Mouse (Mus musculus) small intestine, adult 2 months (tissue): Measurements from ENCODE around the gene Slc5a5. TPM values are rescaled to one million over a fixed set of nuclear protein-coding genes. Genes with fewer than 3 reads are reported as not detected.

Experiments
- H3K27ac ChIP-seq: fragments of 200-500 bp; 2 replicates; pipeline ENCODE4 v1.5.1; 2012; ENCODE audit warnings: low read depth, low read length, control low read depth, inconsistent platforms; ENCODE audit not compliant: insufficient read depth
- H3K27me3 ChIP-seq: fragments of 200-500 bp; 2 replicates; pipeline ENCODE4 v1.6.1; 2012; ENCODE audit warnings: mild to moderate bottlenecking, moderate library complexity, low read length, inconsistent platforms; ENCODE audit not compliant: control insufficient read depth, insufficient read depth
- H3K36me3 ChIP-seq: fragments of 200-500 bp; 2 replicates; pipeline ENCODE4 v1.6.1; 2012; ENCODE audit warnings: mild to moderate bottlenecking, low read length, control low read depth, inconsistent platforms; ENCODE audit not compliant: control insufficient read depth, insufficient read depth
- H3K4me1 ChIP-seq: fragments of 200-500 bp; 2 replicates; pipeline ENCODE4 v1.6.1; 2012; ENCODE audit warnings: low read length, inconsistent platforms, mixed read lengths; ENCODE audit not compliant: control insufficient read depth, insufficient read depth, insufficient read length
- H3K4me3 ChIP-seq: fragments of 200-500 bp; 2 replicates; pipeline ENCODE4 v1.5.1; 2012; ENCODE audit warnings: low read depth, mild to moderate bottlenecking, control low read depth, inconsistent platforms, low read length, moderate library complexity
- CTCF ChIP-seq: fragments of 200-500 bp; IDR thresholded peaks from 2 replicates; pipeline ENCODE4 v1.5.1; 2012; ENCODE audit warnings: low read depth, mild to moderate bottlenecking, control low read depth, inconsistent platforms, low read length, moderate library complexity, mixed read lengths; ENCODE audit not compliant: insufficient replicate concordance, insufficient read length; ENCODE audit errors: extremely low read depth
- POLR2A ChIP-seq: fragments of 200-500 bp; IDR thresholded peaks from 2 replicates; pipeline ENCODE4 v1.6.1; 2012; ENCODE audit warnings: low read depth, mild to moderate bottlenecking, control low read depth, inconsistent platforms, low read length, moderate library complexity
- WGBS: fragments of 180-500 bp; shearing (Covaris S2); methylation state at CpG from one replicate; pipeline ENCODE4 v1.1.7; 2018; 5-methylcytosine and 5-hydroxymethylcytosine counted together
- polyA plus RNA-seq: library from polyadenylated mRNA; depleted of rRNA; stranded (reverse); fragments of >200 nt; gene quantifications from 2 replicates; pipeline ENCODE4 v1.2.3, GENCODE M21; 2012

The Slc5a5 gene
- polyA plus RNA-seq, 1 experiment: 0.41 TPM

DNA sequence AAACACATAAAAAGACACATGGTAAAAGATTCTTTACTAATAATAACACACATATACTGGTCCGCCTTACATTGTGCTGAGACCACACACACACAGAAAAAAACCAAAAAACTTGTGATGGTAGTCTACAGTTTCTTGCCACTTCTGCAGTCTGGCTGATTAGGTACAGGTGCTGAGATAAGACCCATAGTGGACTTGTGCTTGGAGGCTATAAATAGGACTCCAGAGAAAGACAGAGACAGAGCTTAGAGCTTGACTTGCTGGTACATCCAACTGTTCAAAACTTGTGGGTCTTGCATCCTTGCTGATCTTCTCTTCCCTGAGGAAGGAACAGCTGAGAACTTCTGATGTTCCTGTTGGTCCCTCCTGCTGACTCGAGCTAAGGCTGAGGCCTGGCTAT, 15.0 kb upstream of the Slc5a5 start:
- H3K4me1 ChIP-seq: peaks cover 3% of the 10 kb centered on the region
- peaks cover under 1% of the 10 kb centered on the region; the same call in 1 of the 2 replicates for H3K36me3 ChIP-seq
- WGBS: 89% methylated on average over 2 of the region's 2 CpGs
- no peaks in the 10 kb centered on the region for H3K27me3 ChIP-seq
- H3K4me3 ChIP-seq: no peak overlapping the region
- H3K27ac ChIP-seq: no peak overlapping the region
- TF ChIP-seq CTCF: no peak
- TF ChIP-seq POLR2A: no peak

GRCm38 (mm10) chr8:70905831-70906736, 13.5 kb upstream of the Slc5a5 start, which contains the start of gene Map1s:
Gene Map1s, plus strand, starts transcription at chr8:70905932.
- WGBS: 1% methylated on average over 86 of the region's 86 CpGs
- peaks cover 3% of the 10 kb centered on the region for H3K4me1 ChIP-seq
- TF ChIP-seq CTCF: no peak
- no peak; the same call in 1 of the 2 replicates for TF ChIP-seq POLR2A
- peak within 1 kb of the TSS; percentile 89 for H3K4me3 ChIP-seq
- no peaks in the 10 kb centered on the region for H3K36me3 ChIP-seq
- no peak within 1 kb of the TSS for H3K27ac ChIP-seq
- H3K27me3 ChIP-seq: no peaks in the 10 kb centered on the region

DNA sequence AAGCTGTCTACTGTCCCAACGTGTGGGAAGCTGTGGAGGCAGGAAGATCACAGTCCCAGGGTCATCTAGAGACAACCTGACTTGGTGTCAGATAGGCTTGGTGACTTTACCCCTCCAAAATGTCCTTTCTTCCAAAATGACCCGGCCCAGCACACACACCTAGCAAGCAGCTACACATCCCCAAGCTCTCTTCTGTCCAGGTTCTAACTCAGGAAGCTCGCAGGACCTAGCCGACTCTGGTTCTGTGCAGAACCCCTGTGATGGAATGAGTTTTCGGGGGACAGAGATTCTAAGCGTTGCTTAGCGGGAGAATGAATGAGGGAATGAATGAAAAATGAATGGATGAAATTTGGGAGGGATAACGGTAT, 12.9 kb upstream of the Slc5a5 start:
- WGBS: 8% methylated on average over 8 of the region's 8 CpGs
- no peak overlapping the region for H3K27ac ChIP-seq
- H3K4me1 ChIP-seq: peaks cover 3% of the 10 kb centered on the region
- H3K36me3 ChIP-seq: no peaks in the 10 kb centered on the region
- no peaks in the 10 kb centered on the region for H3K27me3 ChIP-seq
- no peak for TF ChIP-seq POLR2A
- no peak for TF ChIP-seq CTCF
- H3K4me3 ChIP-seq: peak overlapping the region; percentile 89

DNA sequence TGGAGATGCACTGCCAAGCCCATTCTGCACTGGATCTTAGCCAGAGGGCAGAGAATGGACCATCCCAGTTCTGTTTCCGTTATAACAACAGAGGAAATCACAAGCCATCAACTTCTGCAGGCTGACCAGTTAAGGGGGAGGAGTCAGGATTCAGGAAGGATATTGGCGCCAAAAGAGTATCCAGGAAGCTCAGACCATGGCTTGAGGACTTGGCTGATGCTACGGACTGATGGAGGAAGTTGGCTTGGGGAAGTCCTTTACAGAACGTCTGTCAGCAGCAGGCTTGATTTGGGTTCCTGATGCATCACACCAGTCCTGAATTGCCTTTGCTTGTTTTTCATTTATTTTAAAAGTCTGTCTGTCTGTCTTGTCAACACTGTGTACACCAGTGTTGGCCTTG, 12.0 kb upstream of the Slc5a5 start:
- 13% methylated on average over 4 of the region's 4 CpGs for WGBS
- no peak overlapping the region for H3K4me3 ChIP-seq
- TF ChIP-seq POLR2A (no peak), CTCF (no peak)
- H3K27ac ChIP-seq: no peak overlapping the region
- H3K4me1 ChIP-seq: peaks cover 3% of the 10 kb centered on the region
- no peaks in the 10 kb centered on the region for H3K36me3 ChIP-seq
- H3K27me3 ChIP-seq: no peaks in the 10 kb centered on the region

DNA sequence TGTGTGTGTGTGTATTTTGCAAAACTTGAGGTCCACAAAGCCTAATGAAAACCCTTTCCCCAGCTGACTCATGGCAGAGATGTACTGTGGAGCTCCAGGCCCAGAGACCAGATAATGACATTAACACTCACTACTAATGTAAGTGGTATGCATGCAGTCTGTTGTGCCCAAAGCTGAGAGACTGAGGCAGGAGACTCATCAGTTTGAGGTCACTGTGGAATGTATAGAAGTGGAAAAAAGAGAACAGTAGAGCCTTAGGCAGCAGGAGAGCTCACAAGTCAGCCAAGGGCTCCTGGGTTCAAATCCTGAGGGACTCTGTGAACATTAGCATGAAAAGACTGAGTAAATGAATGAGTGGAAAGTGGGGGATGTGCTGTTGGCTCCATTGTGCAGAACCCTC, 11.0 kb upstream of the Slc5a5 start:
- no peaks in the 10 kb centered on the region for H3K36me3 ChIP-seq
- H3K27me3 ChIP-seq: no peaks in the 10 kb centered on the region
- no peak for TF ChIP-seq POLR2A
- TF ChIP-seq CTCF: no peak
- H3K4me1 ChIP-seq: peaks cover 3% of the 10 kb centered on the region
- no peak overlapping the region for H3K4me3 ChIP-seq
- no peak overlapping the region for H3K27ac ChIP-seq

GRCm38 (mm10) chr8:70903112-70903511, 10.6 kb upstream of the Slc5a5 start:
- Histone ChIP-seq H3K4me3 (no peak overlapping the region), H3K36me3 (no peaks in the 10 kb centered on the region), H3K27me3 (no peaks in the 10 kb centered on the region), H3K4me1 (peaks cover 3% of the 10 kb centered on the region), H3K27ac (no peak overlapping the region)
- no peak for TF ChIP-seq POLR2A
- 45% methylated on average over 4 of the region's 4 CpGs for WGBS

DNA sequence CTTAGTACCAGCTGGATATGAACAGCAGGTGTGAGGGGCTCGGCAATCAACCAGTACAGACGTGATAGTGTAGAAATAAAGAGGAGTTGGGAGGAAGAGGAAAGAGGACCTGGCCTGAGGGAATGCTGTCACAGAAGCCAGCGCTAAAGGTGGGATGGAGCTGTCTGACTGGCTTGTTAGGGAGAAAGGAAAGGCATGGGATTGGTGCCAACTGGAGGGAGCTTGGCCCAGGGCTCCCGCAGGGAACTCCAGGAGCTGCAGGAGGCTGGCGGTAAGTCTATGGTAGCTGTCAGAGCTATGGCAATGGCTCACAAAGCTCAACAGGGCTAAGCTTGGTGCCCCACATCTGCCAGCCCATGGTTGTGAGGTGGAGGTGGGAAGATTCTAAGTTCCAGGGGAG, 9.7 kb upstream of the Slc5a5 start:
- no peaks in the 10 kb centered on the region for H3K36me3 ChIP-seq
- 34% methylated on average over 5 of the region's 5 CpGs for WGBS
- peaks cover 3% of the 10 kb centered on the region for H3K4me1 ChIP-seq
- no peaks in the 10 kb centered on the region for H3K27me3 ChIP-seq
- H3K27ac ChIP-seq: no peak overlapping the region
- TF ChIP-seq POLR2A: no peak
- TF ChIP-seq CTCF: no peak
- no peak overlapping the region for H3K4me3 ChIP-seq
